In the genomic region with DNA sequence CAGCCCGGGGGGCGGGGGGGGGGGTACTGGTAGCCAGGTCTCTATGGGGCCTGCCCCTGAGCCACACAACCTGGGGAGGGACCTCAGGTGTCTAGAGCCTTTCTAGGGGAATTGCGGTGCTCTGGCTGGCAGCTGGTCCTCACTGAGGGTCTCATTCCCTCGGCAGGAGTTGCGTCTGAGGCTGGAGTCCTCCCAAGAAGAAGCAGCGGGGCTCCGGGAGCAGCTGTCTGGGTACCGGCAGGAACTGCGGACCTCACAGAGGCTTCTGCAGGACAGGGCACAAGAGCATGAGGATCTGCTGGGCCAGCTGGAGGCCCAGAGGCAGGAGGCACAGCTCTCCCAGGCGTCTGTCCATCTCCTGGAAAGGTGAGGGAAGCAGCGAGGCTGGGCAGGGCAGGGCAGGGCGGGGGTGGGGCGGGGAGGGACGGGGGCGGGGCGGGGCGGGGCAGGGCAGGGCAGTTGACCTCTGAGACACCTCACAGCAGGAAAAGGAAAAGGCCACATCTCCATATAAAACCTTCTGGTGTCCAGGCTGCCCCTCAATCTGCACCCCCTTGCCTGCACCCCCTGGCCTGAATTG, we compare ENCODE assay signal across 1 mouse cellular context.
TF ChIP-seq lines count a peak whose summit lies in the region.

No protein-coding gene starts in this region.

TF ChIP-seq in ES-E14, 5 proteins besides CTCF, POLR2A, EP300 and RAD21:
- TF ChIP-seq CHD2 (IDR thresholded peaks at IDR 0.05; ENCODE audit: low read depth, low read length) = no peak
- no peak for TF ChIP-seq ZNF384 (IDR thresholded peaks at IDR 0.05; ENCODE audit: low read depth, low read length)
- TF ChIP-seq ZC3H11A (IDR thresholded peaks at IDR 0.05; ENCODE audit: borderline replicate concordance, low read depth, low read length) = no peak
- no peak for TF ChIP-seq HCFC1 (IDR thresholded peaks at IDR 0.05; ENCODE audit: borderline replicate concordance, insufficient read depth, low read length)
- TF ChIP-seq MAFK (IDR thresholded peaks at IDR 0.05; ENCODE audit: insufficient read depth, low read depth, low read length) = no peak
